Mouse (Mus musculus) forebrain, embryonic 11.5 days (tissue): ENCODE measurements around the gene Cyp2c69. TPM values are rescaled to one million over a fixed set of nuclear protein-coding genes. Genes with fewer than 3 reads are reported as not detected.
"Not testable (repeated sequence)": the region's sequence is repeated elsewhere in the genome, so short reads cannot be mapped to it uniquely, and the experiment has no call there.

Experiments
- ATAC-seq: fragments of 200-750 bp; cut with Nextera tagmentation; replicated peaks from 2 replicates; pipeline ENCODE4 v1.8.0; 2017; ENCODE audit warnings: moderate TSS enrichment; ENCODE audit not compliant: low FRiP score
- DNase-seq: peaks from one replicate; pipeline ENCODE4 v3.0.0-alpha.2; 2017; ENCODE audit warnings: low spot score
- H3K27ac ChIP-seq: fragments of 300-500 bp; sonication (generic); 2 replicates; pipeline ENCODE4 v1.5.1; 2014; ENCODE audit warnings: low read depth, low read length
- H3K27me3 ChIP-seq: fragments of 300-500 bp; sonication (generic); 2 replicates; pipeline ENCODE4 v1.6.1; 2014; ENCODE audit warnings: mild to moderate bottlenecking, low read length, mixed read lengths; ENCODE audit not compliant: control insufficient read depth, insufficient read depth
- H3K36me3 ChIP-seq: fragments of 300-500 bp; sonication (generic); 2 replicates; pipeline ENCODE4 v1.6.1; 2014; ENCODE audit warnings: mild to moderate bottlenecking, low read length, moderate library complexity, mixed read lengths; ENCODE audit not compliant: control insufficient read depth, insufficient read depth
- H3K4me1 ChIP-seq: fragments of 300-500 bp; sonication (generic); replicated peaks from 2 replicates; pipeline ENCODE4 v1.6.1; 2014; ENCODE audit warnings: low read length, mixed read lengths; ENCODE audit not compliant: control insufficient read depth, insufficient read depth
- H3K4me2 ChIP-seq: fragments of 300-500 bp; sonication (generic); 2 replicates; pipeline ENCODE4 v1.6.1; 2014; ENCODE audit warnings: low read depth, mild to moderate bottlenecking, low read length, moderate library complexity, mixed read lengths; ENCODE audit not compliant: severe bottlenecking
- H3K4me3 ChIP-seq: fragments of 300-500 bp; sonication (generic); 2 replicates; pipeline ENCODE4 v1.5.1; 2014; ENCODE audit warnings: low read depth, low read length
- H3K9ac ChIP-seq: fragments of 300-500 bp; sonication (generic); 2 replicates; pipeline ENCODE4 v1.6.1; 2014; ENCODE audit warnings: low read length
- H3K9me3 ChIP-seq: fragments of 300-500 bp; sonication (generic); 2 replicates; pipeline ENCODE4 v1.6.1; 2016; ENCODE audit warnings: low read length, mixed read lengths; ENCODE audit not compliant: control insufficient read depth
- WGBS: fragments of 180-500 bp; shearing (Covaris S2); extraction: QIAGEN DNeasy Blood & Tissue Kit; methylation state at CpG from one replicate; pipeline ENCODE4 v1.1.7; 2014; 5-methylcytosine and 5-hydroxymethylcytosine counted together
- polyA plus RNA-seq: library from polyadenylated mRNA; unstranded; fragments of >200 nt; fragmentation: Nextera tagmentation; extraction: Ambion mirVana; gene quantifications from 2 replicates; pipeline ENCODE4 v1.2.1, GENCODE M21; 2014

Gene Cyp2c69
- polyA plus RNA-seq, 1 experiment from 2014 or later, result not detected

GRCm38 (mm10) chr19:39812714-39813113 is 73.9 kb downstream of the Cyp2c69 start, which contains the start of gene Cyp2c40:
TSS of gene Cyp2c40 (minus strand) at chr19:39812814.
- H3K4me2 ChIP-seq, H3K36me3 ChIP-seq, H3K27me3 ChIP-seq, H3K27ac ChIP-seq, DNase-seq, H3K9me3 ChIP-seq, H3K4me1 ChIP-seq, ATAC-seq, H3K9ac ChIP-seq, H3K4me3 ChIP-seq: not testable (repeated sequence)
- 93% methylated on average over 3 of the region's 3 CpGs for WGBS

Other genes starting within 250 kb of the Cyp2c69 start
- gene Cyp2c67, start 237.7 kb downstream of the Cyp2c69 start, polyA plus RNA-seq, result not detected in 2 replicates
- not detected in 2 replicates for gene Cyp2c68, start 145.7 kb downstream of the Cyp2c69 start, polyA plus RNA-seq
- gene Cyp2c40, start 74.0 kb downstream of the Cyp2c69 start, polyA plus RNA-seq, result not detected in 2 replicates
- not detected in 2 replicates for gene Cyp2c37, start 105.6 kb upstream of the Cyp2c69 start, polyA plus RNA-seq
- not detected in 2 replicates for gene Cyp2c54, start 187.0 kb upstream of the Cyp2c69 start, polyA plus RNA-seq
- gene Cyp2c50, start 202.9 kb upstream of the Cyp2c69 start, polyA plus RNA-seq, result not detected in 2 replicates